ENCODE assay signal across 27 mouse cellular contexts in the genomic region with DNA sequence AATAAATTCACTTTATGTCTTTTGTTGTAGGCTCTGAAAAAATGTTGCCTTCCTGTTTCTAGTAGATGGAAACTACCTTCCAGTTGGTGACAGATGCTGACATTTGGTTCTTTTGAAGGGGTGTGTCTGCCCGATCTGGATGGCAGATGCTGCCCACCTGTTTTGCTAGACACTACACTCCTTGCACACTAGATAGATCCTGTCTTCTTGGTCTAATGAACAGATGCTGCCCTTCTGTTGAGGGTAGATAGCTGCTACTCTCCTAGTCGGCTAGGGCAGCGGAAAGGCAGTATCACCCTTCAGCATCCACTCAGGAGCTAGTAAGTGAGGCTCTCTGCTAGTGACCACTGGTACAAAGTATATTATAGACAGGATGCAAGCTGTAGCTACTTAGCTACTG. TPM values are rescaled to one million over a fixed set of nuclear protein-coding genes. Genes with fewer than 3 reads are reported as not detected.
DNase-seq lines count a peak whose midpoint lies in the region; ATAC-seq and TF ChIP-seq lines count a peak whose summit lies in the region.
"Had no signal": no experiment of that assay in that cellular context is flagged by ENCODE, and none has a peak within 500 bp of the region (broad histone marks: within the 10 kb centered on the region; RNA-seq: fewer than 3 reads in every experiment).

No protein-coding gene starts in this region.

- no peaks in the 10 kb centered on the region for H3K9me3 ChIP-seq in forebrain, embryonic 14.5 days (replicated peaks; ENCODE audit: control insufficient read depth, low read length)
- no peaks in the 10 kb centered on the region for H3K9me3 ChIP-seq in forebrain, embryonic 15.5 days
- H3K9me3 ChIP-seq in hindbrain, postnatal 0 days (ENCODE audit: low read length): no peaks in the 10 kb centered on the region
- H3K9me3 ChIP-seq: embryonic facial prominence, embryonic 13.5 days; embryonic facial prominence, embryonic 15.5 days; forebrain, embryonic 10.5 days; forebrain, embryonic 13.5 days; G1E had no signal

- no peak overlapping the region for H3K27ac ChIP-seq in forebrain, embryonic 14.5 days (ENCODE audit: low read depth, low read length)
- no peak overlapping the region for H3K27ac ChIP-seq in forebrain, embryonic 15.5 days (replicated peaks)
- H3K27ac ChIP-seq in testis, adult 2 months (ENCODE audit: control insufficient read depth, insufficient read depth, low read depth, low read length): no peak overlapping the region
- H3K27ac ChIP-seq in hindbrain, postnatal 0 days: no peak overlapping the region
- H3K27ac ChIP-seq: embryonic facial prominence, embryonic 13.5 days; embryonic facial prominence, embryonic 15.5 days; forebrain, embryonic 10.5 days; forebrain, embryonic 13.5 days had no signal

- no peak overlapping the region for H3K4me3 ChIP-seq in forebrain, embryonic 14.5 days (ENCODE audit: low read depth, low read length)
- no peak overlapping the region for H3K4me3 ChIP-seq in forebrain, embryonic 15.5 days
- peak overlapping the region; percentile 35; the same call in 1 of the 2 replicates for H3K4me3 ChIP-seq in testis, adult 2 months (ENCODE audit: control insufficient read depth, low read depth, low read length)
- no peak overlapping the region for H3K4me3 ChIP-seq in hindbrain, postnatal 0 days (ENCODE audit: low read length)
- H3K4me3 ChIP-seq: embryonic facial prominence, embryonic 13.5 days; embryonic facial prominence, embryonic 15.5 days; erythroblast, embryonic 14.5 days; forebrain, embryonic 10.5 days; forebrain, embryonic 13.5 days had no signal

- H3K4me1 ChIP-seq in forebrain, embryonic 14.5 days (ENCODE audit: control insufficient read depth, insufficient read depth, low read length): no peaks in the 10 kb centered on the region
- no peaks in the 10 kb centered on the region for H3K4me1 ChIP-seq in forebrain, embryonic 15.5 days
- H3K4me1 ChIP-seq in testis, adult 2 months (ENCODE audit: control insufficient read depth, insufficient read depth, low read length): peaks cover 6% of the 10 kb centered on the region
- H3K4me1 ChIP-seq in hindbrain, postnatal 0 days (ENCODE audit: insufficient read depth, low read length): no peaks in the 10 kb centered on the region
- H3K4me1 ChIP-seq: embryonic facial prominence, embryonic 13.5 days; embryonic facial prominence, embryonic 15.5 days; forebrain, embryonic 13.5 days had no signal

- H3K27me3 ChIP-seq in forebrain, embryonic 14.5 days (replicated peaks; ENCODE audit: control insufficient read depth, insufficient read depth, low read length): no peaks in the 10 kb centered on the region
- H3K27me3 ChIP-seq in forebrain, embryonic 15.5 days: no peaks in the 10 kb centered on the region
- no peaks in the 10 kb centered on the region for H3K27me3 ChIP-seq in testis, adult 2 months (ENCODE audit: control insufficient read depth, insufficient read depth, low read length)
- no peaks in the 10 kb centered on the region for H3K27me3 ChIP-seq in hindbrain, postnatal 0 days (ENCODE audit: insufficient read depth, low read length)
- H3K27me3 ChIP-seq: CH12.LX; embryonic facial prominence, embryonic 13.5 days; embryonic facial prominence, embryonic 15.5 days; forebrain, embryonic 13.5 days; Patski had no signal

- TF ChIP-seq POLR2A in testis, adult 2 months (IDR thresholded peaks at IDR 0.05; ENCODE audit: control insufficient read depth, low read depth, low read length): no peak
- TF ChIP-seq POLR2A in brain, embryonic 14.5 days (IDR thresholded peaks at IDR 0.05; ENCODE audit: borderline replicate concordance, extremely low read depth, insufficient read depth, insufficient read length, poor library complexity, severe bottlenecking): no peak

- no peak for TF ChIP-seq CTCF in testis, adult 2 months (IDR thresholded peaks at IDR 0.05; ENCODE audit: control insufficient read depth, insufficient read depth, insufficient replicate concordance, low read depth, low read length)
- no peak for TF ChIP-seq CTCF in brain, embryonic 14.5 days (IDR thresholded peaks at IDR 0.05; ENCODE audit: borderline replicate concordance, extremely low read depth, insufficient read depth, insufficient read length)
- no peak for TF ChIP-seq CTCF in hindbrain, postnatal 0 days (IDR thresholded peaks at IDR 0.05; ENCODE audit: low read depth)

- no peak overlapping the region for H3K9ac ChIP-seq in forebrain, embryonic 14.5 days (ENCODE audit: low read length)
- no peak overlapping the region for H3K9ac ChIP-seq in forebrain, embryonic 15.5 days (replicated peaks)
- no peak overlapping the region for H3K9ac ChIP-seq in hindbrain, postnatal 0 days (replicated peaks; ENCODE audit: low read length)
- H3K9ac ChIP-seq: embryonic facial prominence, embryonic 13.5 days; embryonic facial prominence, embryonic 15.5 days; forebrain, embryonic 13.5 days had no signal

- peak; percentile 33 for DNase-seq in forebrain, embryonic 14.5 days (ENCODE audit: low spot score)
- no peak for DNase-seq in testis, postnatal 14 days (ENCODE audit: low spot score)
- DNase-seq in brain, embryonic 14.5 days (ENCODE audit: low read depth): peak; percentile 59
- no peak for DNase-seq in hindbrain, postnatal 0 days (ENCODE audit: low spot score)
- DNase-seq: adrenal gland, adult 8-10 months; adrenal gland, postnatal 14 days; adrenal gland, postnatal 36 days; B cell, adult 2 months; cerebellum, adult 11 months; cerebellum, adult 18-20 months; cerebellum, adult 8-10 months; cerebellum, adult 9-11 months; cerebellum, postnatal 14 days; cerebellum, postnatal 36 days; embryo, embryonic 11 days had no signal

- 72% methylated on average over 3 of the region's 3 CpGs for WGBS in forebrain, embryonic 14.5 days
- WGBS in forebrain, embryonic 15.5 days: 62% methylated on average over 3 of the region's 3 CpGs
- WGBS in hindbrain, postnatal 0 days: 65% methylated on average over 3 of the region's 3 CpGs

- no peak for ATAC-seq in forebrain, embryonic 14.5 days
- no peak for ATAC-seq in forebrain, embryonic 15.5 days (replicated peaks)
- ATAC-seq in hindbrain, postnatal 0 days: no peak
- ATAC-seq: activated CD4-positive, CD25-positive, alpha-beta regulatory T cell, adult 4 months; CD4-positive, CD25-positive, alpha-beta regulatory T cell, adult 4 months; forebrain, embryonic 13.5 days; Patski had no signal

- H3K4me2 ChIP-seq in forebrain, embryonic 14.5 days (ENCODE audit: low read length): no peak overlapping the region
- no peak overlapping the region for H3K4me2 ChIP-seq in forebrain, embryonic 15.5 days (replicated peaks)
- H3K4me2 ChIP-seq in hindbrain, postnatal 0 days (ENCODE audit: low read depth, low read length): no peak overlapping the region
- H3K4me2 ChIP-seq: embryonic facial prominence, embryonic 13.5 days; embryonic facial prominence, embryonic 15.5 days; forebrain, embryonic 13.5 days had no signal

- no peaks in the 10 kb centered on the region for H3K36me3 ChIP-seq in forebrain, embryonic 14.5 days (ENCODE audit: control insufficient read depth, insufficient read depth, low read length)
- no peaks in the 10 kb centered on the region for H3K36me3 ChIP-seq in forebrain, embryonic 15.5 days
- H3K36me3 ChIP-seq in testis, adult 2 months (ENCODE audit: control insufficient read depth, insufficient read depth, low read length): no peaks in the 10 kb centered on the region
- no peaks in the 10 kb centered on the region for H3K36me3 ChIP-seq in hindbrain, postnatal 0 days (ENCODE audit: insufficient read depth, low read length)
- H3K36me3 ChIP-seq: embryonic facial prominence, embryonic 13.5 days; embryonic facial prominence, embryonic 15.5 days; forebrain, embryonic 10.5 days; G1E had no signal

RNA-seq across cellular contexts. Expression of gene Mycbp2, which starts 9.5 kb away (rescaled TPM):
- polyA plus RNA-seq in forebrain, embryonic 14.5 days (2014; fragmentation: Nextera tagmentation; extraction: Ambion mirVana): 38.0 and 47.1 TPM in 2 replicates
- polyA plus RNA-seq in forebrain, embryonic 15.5 days (2015; fragmentation: Nextera tagmentation; extraction: Ambion mirVana): 49.5 and 51.8 TPM in 2 replicates
- polyA plus RNA-seq in testis, adult 2 months (2012; rRNA removed): 27.2 and 31.6 TPM in 2 replicates
- 100 and 132 TPM in 2 replicates for polyA plus RNA-seq in brain, embryonic 14.5 days (2012; rRNA removed)
- 86.1 and 89.3 TPM in 2 replicates for total RNA-seq in hindbrain, postnatal 0 days (2014; rRNA removed)
- polyA plus RNA-seq in hindbrain, postnatal 0 days (2015; fragmentation: Nextera tagmentation; extraction: Ambion mirVana): 54.1 and 57.3 TPM in 2 replicates

Comparison
In these comparisons a context has a peak if more than half of its experiments do, and no peak if none do; other contexts are left out.
1. DNase-seq: peak in forebrain, embryonic 14.5 days (single experiment) and brain, embryonic 14.5 days (single experiment); none in testis, postnatal 14 days (single experiment) and hindbrain, postnatal 0 days (single experiment).